Mouse (Mus musculus) layer of hippocampus, adult 9-10 months (tissue): ENCODE measurements around the gene Usp54.

Source experiments
- DNase-seq: peaks from one replicate; pipeline ENCODE4 v3.0.0; 2022; ENCODE audit warnings: low spot score

Usp54 gene

DNA sequence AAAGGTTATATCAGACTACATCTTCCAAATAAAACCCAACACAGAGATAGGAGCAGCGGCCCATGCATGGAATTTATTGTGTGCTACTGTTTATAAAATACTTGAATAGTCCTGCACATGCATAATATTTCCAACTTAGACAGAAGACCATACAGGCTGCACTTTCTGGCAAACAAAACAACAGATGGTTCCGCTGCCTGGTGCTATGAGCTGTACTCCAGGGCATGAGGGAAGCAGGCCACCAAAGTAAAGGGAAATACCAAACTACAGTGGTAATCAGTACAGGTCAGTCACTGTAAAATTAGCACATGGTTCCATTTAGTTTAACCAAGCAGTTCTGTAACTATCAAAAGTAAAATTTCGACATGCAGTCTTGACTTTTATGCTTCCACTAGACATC lies 140.9 kb downstream of the Usp54 start:
- DNase-seq = no peak
